Mouse (Mus musculus) forebrain, embryonic 13.5 days (tissue): ENCODE results near the gene Ddo. TPM values are rescaled to one million over a fixed set of nuclear protein-coding genes. Genes with fewer than 3 reads are reported as not detected.
A peak's percentile ranks its signal among the peaks of the same experiment; 100 is the strongest.

Experiments used
- ATAC-seq: fragments of 200-750 bp; cut with Nextera tagmentation; 2 replicates; pipeline ENCODE4 v1.8.0; 2017
- H3K27ac ChIP-seq: fragments of 300-500 bp; sonication (generic); 2 replicates; pipeline ENCODE4 v1.5.1; 2015; ENCODE audit warnings: inconsistent platforms, mild to moderate bottlenecking, moderate library complexity
- H3K27me3 ChIP-seq: fragments of 300-500 bp; sonication (generic); 2 replicates; pipeline ENCODE4 v1.6.1; 2015; ENCODE audit warnings: mild to moderate bottlenecking, inconsistent platforms
- H3K36me3 ChIP-seq: fragments of 300-500 bp; sonication (generic); 2 replicates; pipeline ENCODE4 v1.6.1; 2015; ENCODE audit warnings: mild to moderate bottlenecking, inconsistent platforms; ENCODE audit not compliant: poor library complexity, severe bottlenecking
- H3K4me1 ChIP-seq: fragments of 300-500 bp; sonication (generic); 2 replicates; pipeline ENCODE4 v1.6.1; 2015; ENCODE audit warnings: inconsistent platforms
- H3K4me2 ChIP-seq: fragments of 300-500 bp; sonication (generic); 2 replicates; pipeline ENCODE4 v1.6.1; 2015; ENCODE audit warnings: inconsistent platforms, mild to moderate bottlenecking, moderate library complexity
- H3K4me3 ChIP-seq: fragments of 300-500 bp; sonication (generic); 2 replicates; pipeline ENCODE4 v1.5.1; 2015; ENCODE audit warnings: mild to moderate bottlenecking, inconsistent platforms
- H3K9ac ChIP-seq: fragments of 300-500 bp; sonication (generic); 2 replicates; pipeline ENCODE4 v1.6.1; 2015; ENCODE audit warnings: mild to moderate bottlenecking, inconsistent platforms
- H3K9me3 ChIP-seq: fragments of 300-500 bp; sonication (generic); replicated peaks from 2 replicates; pipeline ENCODE4 v1.6.1; 2016; ENCODE audit warnings: inconsistent platforms
- WGBS: fragments of 180-500 bp; shearing (Covaris S2); methylation state at CpG from one replicate; pipeline ENCODE4 v1.1.7; 2015; 5-methylcytosine and 5-hydroxymethylcytosine counted together
- polyA plus RNA-seq: library from polyadenylated mRNA; unstranded; fragments of >200 nt; fragmentation: Nextera tagmentation; extraction: Ambion mirVana; gene quantifications from 2 replicates; pipeline ENCODE4 v1.2.1, GENCODE M21; 2015

Ddo gene
- polyA plus RNA-seq, 1 experiment from 2014 or later: 0.25 TPM

GRCm38 (mm10) chr10:40638276-40638675 is 8.5 kb downstream of the Ddo start:
- H3K9ac ChIP-seq: no peak overlapping the region; the same call in 1 of the 2 replicates
- H3K27ac ChIP-seq: no peak overlapping the region
- H3K4me1 ChIP-seq: peaks cover 14% of the 10 kb centered on the region
- H3K9me3 ChIP-seq: no peaks in the 10 kb centered on the region
- H3K36me3 ChIP-seq: no peaks in the 10 kb centered on the region
- 25% methylated on average over 7 of the region's 7 CpGs for WGBS
- ATAC-seq: peak; percentile 65; the same call in 1 of the 2 replicates
- H3K27me3 ChIP-seq: no peaks in the 10 kb centered on the region
- H3K4me3 ChIP-seq: no peak overlapping the region
- H3K4me2 ChIP-seq: no peak overlapping the region

DNA sequence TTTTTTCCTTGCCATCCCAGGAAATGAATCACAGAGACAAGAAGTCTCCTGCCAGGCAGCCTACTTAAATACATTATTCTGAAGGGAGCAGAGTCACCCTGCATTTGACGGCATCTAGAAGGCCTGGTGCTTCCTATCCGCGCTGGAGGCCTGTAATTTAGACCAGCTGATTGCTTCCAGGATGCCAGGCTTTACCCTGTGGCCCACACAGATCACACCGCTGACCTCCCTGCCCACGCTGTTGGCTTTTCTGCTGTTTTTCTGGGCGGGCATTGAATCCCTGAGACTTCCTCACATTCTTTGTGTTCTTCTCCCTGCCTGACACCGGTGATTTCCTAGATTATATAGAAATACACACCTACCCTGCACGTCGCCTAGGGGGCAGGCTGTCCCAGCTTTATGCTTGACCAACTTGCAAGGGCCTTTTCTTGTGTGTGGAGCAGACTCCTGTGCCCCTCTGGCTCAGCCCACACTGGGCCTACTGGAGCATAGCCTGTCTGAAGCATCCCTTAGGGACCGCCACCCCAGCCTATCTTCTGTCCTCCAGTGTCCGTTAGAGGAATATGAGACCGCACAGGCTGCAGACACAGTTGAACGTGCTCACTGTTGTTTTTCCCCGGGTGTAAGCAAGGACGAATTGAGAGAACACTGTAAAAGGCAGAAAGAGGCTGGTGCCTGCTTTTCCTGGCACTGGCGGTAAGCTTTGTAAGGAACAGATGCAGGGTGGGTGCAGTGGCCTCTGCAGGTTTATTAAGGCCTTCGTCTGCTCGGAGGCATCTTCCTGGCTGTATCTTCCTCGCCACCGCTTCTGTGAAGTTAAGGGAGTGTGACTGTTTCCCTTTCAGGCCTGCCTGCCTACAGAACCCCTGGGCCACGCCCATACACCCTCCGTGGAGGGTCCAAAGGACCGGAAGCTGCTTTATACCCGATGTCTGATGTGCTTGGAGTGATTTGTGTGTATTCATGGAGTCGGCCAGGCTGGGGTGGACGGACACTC is 9.3 kb downstream of the Ddo start:
- H3K36me3 ChIP-seq: no peaks in the 10 kb centered on the region
- no peaks in the 10 kb centered on the region for H3K9me3 ChIP-seq
- 58% methylated on average over 26 of the region's 26 CpGs for WGBS
- H3K4me1 ChIP-seq: peaks cover 14% of the 10 kb centered on the region
- no peak overlapping the region for H3K27ac ChIP-seq
- H3K27me3 ChIP-seq: no peaks in the 10 kb centered on the region
- H3K9ac ChIP-seq: no peak overlapping the region
- no peak overlapping the region for H3K4me2 ChIP-seq
- ATAC-seq: 0 out of 2 replicates have a peak, but pooled peaks have one; percentile 8
- no peak overlapping the region for H3K4me3 ChIP-seq

DNA sequence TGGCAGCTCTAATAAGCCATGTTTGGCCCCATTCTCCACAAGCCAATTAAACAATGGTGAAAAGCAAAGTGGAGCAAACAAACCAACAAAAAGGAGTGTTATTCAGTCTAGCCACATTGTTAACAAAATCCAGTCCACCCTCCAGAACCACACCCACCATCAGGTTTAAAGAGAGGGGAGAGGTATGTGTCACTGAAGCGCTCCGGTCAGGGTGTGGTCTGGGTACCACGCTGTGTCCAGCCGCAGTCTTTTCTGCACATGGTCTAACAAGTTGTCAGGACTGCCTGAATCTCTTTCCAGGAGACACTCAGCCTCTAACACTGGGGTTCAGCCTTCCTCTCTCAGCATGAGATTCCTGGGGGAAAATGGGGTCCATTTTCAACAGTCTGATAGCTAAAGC is 10.6 kb downstream of the Ddo start:
- no peak overlapping the region for H3K27ac ChIP-seq
- H3K9ac ChIP-seq: no peak overlapping the region
- ATAC-seq: no peak
- no peak overlapping the region for H3K4me2 ChIP-seq
- WGBS: 90% methylated on average over 4 of the region's 4 CpGs
- no peaks in the 10 kb centered on the region for H3K9me3 ChIP-seq
- H3K4me3 ChIP-seq: no peak overlapping the region
- no peaks in the 10 kb centered on the region for H3K36me3 ChIP-seq
- peaks cover 14% of the 10 kb centered on the region for H3K4me1 ChIP-seq
- H3K27me3 ChIP-seq: no peaks in the 10 kb centered on the region

DNA sequence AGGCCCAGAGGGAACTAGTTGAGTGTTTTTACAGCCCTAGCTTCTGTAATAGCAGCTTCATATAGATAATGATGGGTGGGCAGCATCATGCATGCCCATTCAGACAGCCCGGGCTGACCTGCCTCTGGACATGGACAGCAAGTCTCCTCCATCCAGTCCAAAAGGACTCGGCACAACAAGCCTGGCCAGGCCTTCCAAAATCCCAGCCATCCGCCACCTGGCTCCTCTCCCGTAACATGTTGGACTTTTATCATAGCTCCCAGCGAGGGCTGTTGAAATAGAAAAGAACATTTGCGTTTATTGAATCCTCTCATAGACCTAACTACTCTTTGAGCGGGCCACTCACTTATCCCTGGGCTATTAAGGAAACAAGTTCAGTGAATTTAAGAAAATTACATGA is 12.1 kb downstream of the Ddo start:
- no peak for ATAC-seq

DNA sequence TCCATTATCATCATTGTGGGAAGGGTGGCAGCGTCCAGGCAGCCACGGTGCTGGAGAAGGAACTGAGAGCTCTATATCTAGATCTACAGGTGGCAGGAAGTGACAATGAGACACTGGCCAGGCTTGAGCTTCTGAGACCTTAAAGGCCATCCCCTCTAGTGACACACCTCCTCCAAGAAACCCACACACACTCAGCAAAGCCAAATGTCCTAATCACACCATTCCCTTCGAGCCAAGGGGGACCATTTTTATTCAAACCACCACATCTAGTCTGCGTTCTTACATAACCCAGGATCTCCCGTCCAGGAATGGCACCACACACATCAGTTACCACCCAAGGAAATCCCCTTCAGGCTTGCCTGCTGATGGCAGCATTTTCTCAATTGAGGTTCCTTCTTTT is 13.3 kb downstream of the Ddo start:
- 86% methylated on average over 5 of the region's 5 CpGs for WGBS

More for the DNA sequence above, 12.1 kb downstream of the Ddo start:
- 0 out of 2 replicates have a peak, but pooled peaks cover 4% of the 10 kb centered on the region for H3K9me3 ChIP-seq
- no peak overlapping the region for H3K9ac ChIP-seq
- no peak overlapping the region for H3K4me3 ChIP-seq
- 90% methylated on average over 7 of the region's 7 CpGs for WGBS
- no peak overlapping the region for H3K27ac ChIP-seq
- H3K4me2 ChIP-seq: no peak overlapping the region
- H3K27me3 ChIP-seq: no peaks in the 10 kb centered on the region
- peaks cover 14% of the 10 kb centered on the region for H3K4me1 ChIP-seq
- H3K36me3 ChIP-seq: no peaks in the 10 kb centered on the region

DNA sequence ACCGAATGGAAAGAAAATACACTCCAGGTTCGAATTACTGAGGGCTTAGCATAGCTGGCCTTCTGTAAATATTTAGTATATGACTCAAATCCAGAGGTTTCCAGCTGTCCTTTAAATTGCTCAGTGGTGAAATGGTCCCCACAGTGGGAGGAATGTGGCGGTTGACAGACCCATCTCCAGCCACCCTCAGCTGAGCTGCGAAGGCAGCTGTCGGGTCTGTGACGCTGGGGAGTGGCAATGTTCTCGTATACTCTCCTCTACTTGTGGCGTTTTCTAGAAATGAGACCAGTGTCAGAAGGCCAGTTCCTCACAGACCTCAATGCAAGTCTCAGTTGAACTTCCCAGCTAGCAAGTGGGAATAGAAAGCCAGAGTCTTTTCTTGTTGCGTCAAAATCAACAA is 14.6 kb downstream of the Ddo start:
- no peak for ATAC-seq
- Histone ChIP-seq H3K9ac (no peak overlapping the region), H3K4me2 (no peak overlapping the region), H3K36me3 (no peaks in the 10 kb centered on the region), H3K4me3 (no peak overlapping the region), H3K9me3 (0 out of 2 replicates have a peak, but pooled peaks cover 4% of the 10 kb centered on the region), H3K27ac (no peak overlapping the region), H3K27me3 (no peaks in the 10 kb centered on the region), H3K4me1 (peaks cover 2% of the 10 kb centered on the region; the same call in 1 of the 2 replicates)
- WGBS: 80% methylated on average over 9 of the region's 9 CpGs

More for the DNA sequence above, 13.3 kb downstream of the Ddo start:
- no peak for ATAC-seq
- H3K36me3 ChIP-seq: no peaks in the 10 kb centered on the region
- peaks cover 12% of the 10 kb centered on the region for H3K4me1 ChIP-seq
- H3K27ac ChIP-seq: no peak overlapping the region
- H3K4me2 ChIP-seq: no peak overlapping the region
- no peaks in the 10 kb centered on the region for H3K27me3 ChIP-seq
- 0 out of 2 replicates have a peak, but pooled peaks cover 4% of the 10 kb centered on the region for H3K9me3 ChIP-seq
- H3K4me3 ChIP-seq: no peak overlapping the region
- no peak overlapping the region for H3K9ac ChIP-seq

DNA sequence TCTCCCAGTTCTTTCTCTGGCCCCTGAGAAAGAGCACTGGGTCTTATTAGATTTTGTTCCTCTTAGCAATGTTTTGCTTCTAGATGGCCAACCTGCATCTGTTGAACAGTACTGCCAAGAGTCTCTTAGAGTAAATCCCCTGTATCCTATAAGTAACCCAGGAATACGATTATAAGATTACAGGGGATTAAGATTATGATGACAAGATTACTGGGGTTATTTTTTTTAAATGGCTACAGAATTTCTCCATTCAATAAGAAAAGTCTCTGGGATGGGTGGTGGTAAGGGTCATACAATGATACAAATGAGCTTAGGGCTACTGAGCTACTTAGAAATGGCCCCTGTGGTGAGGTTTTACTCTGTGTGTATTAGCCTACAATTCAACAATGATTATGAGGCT is 15.5 kb downstream of the Ddo start:
- no peaks in the 10 kb centered on the region for H3K4me1 ChIP-seq
- 0 out of 2 replicates have a peak, but pooled peaks cover 4% of the 10 kb centered on the region for H3K9me3 ChIP-seq
- no peaks in the 10 kb centered on the region for H3K36me3 ChIP-seq
- no peaks in the 10 kb centered on the region for H3K27me3 ChIP-seq
- no peak overlapping the region for H3K4me3 ChIP-seq
- H3K27ac ChIP-seq: no peak overlapping the region
- 67% methylated on average over 1 of the region's 1 CpGs for whole genome bisulfite sequencing
- no peak for ATAC-seq
- no peak overlapping the region for H3K9ac ChIP-seq
- no peak overlapping the region for H3K4me2 ChIP-seq

DNA sequence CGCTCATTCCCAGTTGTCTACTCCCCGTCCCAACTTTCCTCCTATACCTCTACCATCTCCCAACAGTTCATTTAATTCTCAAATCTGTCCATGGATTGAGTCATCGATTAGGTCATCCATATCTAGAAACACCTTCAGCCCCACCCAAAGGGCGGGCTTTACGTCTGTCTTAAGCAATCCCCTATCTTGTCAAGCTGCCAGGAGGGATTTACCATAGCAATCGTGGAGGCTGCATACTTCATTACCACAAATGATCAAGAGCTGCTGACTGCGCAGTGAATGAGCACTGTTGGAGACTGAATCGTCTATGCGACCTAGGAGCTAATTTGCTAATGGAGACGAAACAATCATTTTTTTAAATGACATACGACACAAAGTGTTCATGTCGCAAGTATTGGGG is 19.0 kb downstream of the Ddo start:
- 82% methylated on average over 12 of the region's 12 CpGs for WGBS
- Histone ChIP-seq H3K36me3 (no peaks in the 10 kb centered on the region), H3K9me3 (0 out of 2 replicates have a peak, but pooled peaks cover 4% of the 10 kb centered on the region), H3K4me3 (no peak overlapping the region), H3K4me1 (peaks cover 17% of the 10 kb centered on the region), H3K27me3 (no peaks in the 10 kb centered on the region), H3K9ac (no peak overlapping the region), H3K4me2 (no peak overlapping the region), H3K27ac (no peak overlapping the region)
- ATAC-seq: no peak

GRCm38 (mm10) chr10:40649634-40650033 is 19.8 kb downstream of the Ddo start:
- 0 out of 2 replicates have a peak, but pooled peaks cover 4% of the 10 kb centered on the region for H3K9me3 ChIP-seq
- no peak overlapping the region for H3K4me2 ChIP-seq
- ATAC-seq: no peak
- 36% methylated on average over 4 of the region's 4 CpGs for WGBS
- H3K27ac ChIP-seq: no peak overlapping the region
- no peaks in the 10 kb centered on the region for H3K27me3 ChIP-seq
- no peaks in the 10 kb centered on the region for H3K36me3 ChIP-seq
- H3K4me1 ChIP-seq: peaks cover 21% of the 10 kb centered on the region
- no peak overlapping the region for H3K4me3 ChIP-seq
- H3K9ac ChIP-seq: no peak overlapping the region

DNA sequence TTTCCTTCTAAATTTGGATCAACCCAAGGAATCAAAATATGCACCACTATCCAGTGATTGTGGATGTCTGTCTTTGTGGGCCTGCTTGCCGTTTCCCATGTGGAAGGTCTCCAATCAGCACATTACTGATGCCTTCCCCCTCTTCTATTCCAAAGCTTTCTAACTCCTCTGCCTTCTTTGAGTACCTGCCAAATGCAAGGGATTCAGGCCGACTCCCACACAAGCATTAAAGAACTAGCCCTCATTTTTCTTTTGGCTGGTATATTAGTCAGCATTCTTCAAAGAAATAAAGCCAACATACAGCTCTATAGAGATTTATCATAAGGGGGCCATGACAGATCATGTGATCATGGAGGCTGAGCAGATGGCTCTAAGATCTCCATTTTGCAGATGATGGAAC is 21.9 kb downstream of the Ddo start:
- Histone ChIP-seq H3K9me3 (no peaks in the 10 kb centered on the region), H3K27me3 (no peaks in the 10 kb centered on the region), H3K4me2 (no peak overlapping the region), H3K4me1 (peaks cover 21% of the 10 kb centered on the region), H3K36me3 (no peaks in the 10 kb centered on the region), H3K9ac (no peak overlapping the region), H3K27ac (no peak overlapping the region), H3K4me3 (no peak overlapping the region)
- no peak for ATAC-seq
- WGBS: 64% methylated on average over 2 of the region's 2 CpGs

DNA sequence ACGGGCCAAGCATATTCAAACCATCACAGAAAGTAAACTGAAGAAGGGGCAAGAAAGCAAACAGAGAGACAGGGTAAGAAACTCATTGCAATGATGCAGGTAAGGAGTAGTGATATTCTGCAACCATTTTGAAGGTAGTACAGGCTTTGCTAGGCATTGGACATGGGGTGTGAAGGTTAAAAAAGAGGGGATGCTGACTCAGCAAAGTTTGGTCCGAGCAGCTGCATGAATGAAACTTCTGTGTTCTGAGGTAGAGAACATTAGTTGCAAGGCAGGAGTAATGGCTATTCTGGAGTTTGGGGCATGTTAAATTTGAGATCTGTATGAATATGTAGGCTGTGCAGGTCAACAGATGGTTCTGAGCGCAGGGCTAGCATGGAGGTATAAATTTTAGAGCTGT is 35.5 kb downstream of the Ddo start:
- no peaks in the 10 kb centered on the region for H3K9me3 ChIP-seq
- no peak overlapping the region for H3K27ac ChIP-seq
- ATAC-seq: no peak
- H3K9ac ChIP-seq: no peak overlapping the region
- WGBS: 91% methylated on average over 3 of the region's 3 CpGs
- no peaks in the 10 kb centered on the region for H3K4me1 ChIP-seq
- H3K36me3 ChIP-seq: no peaks in the 10 kb centered on the region
- no peaks in the 10 kb centered on the region for H3K27me3 ChIP-seq
- no peak overlapping the region for H3K4me3 ChIP-seq
- no peak overlapping the region for H3K4me2 ChIP-seq

DNA sequence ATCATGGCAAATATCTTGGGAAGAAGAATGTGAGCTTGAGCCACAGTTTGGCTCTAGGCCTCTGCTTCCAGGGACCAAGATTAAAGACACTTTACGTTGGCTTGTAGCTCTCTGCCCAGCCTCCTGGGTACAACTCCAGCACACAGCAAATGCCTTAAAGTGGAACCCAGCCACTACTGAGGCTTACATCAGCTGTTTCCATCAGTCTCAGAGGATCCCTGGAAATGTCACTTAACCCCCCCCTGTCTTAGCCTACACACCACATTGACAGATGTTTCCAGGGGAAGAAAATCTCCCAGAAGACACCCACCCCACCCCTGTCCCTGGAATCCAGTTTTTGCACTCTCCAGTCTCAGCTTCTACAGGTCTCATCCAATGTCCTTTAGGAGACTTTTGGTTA is 37.1 kb downstream of the Ddo start:
- no peak for ATAC-seq
- Histone ChIP-seq H3K4me1 (no peaks in the 10 kb centered on the region), H3K27me3 (no peaks in the 10 kb centered on the region), H3K9ac (no peak overlapping the region), H3K9me3 (no peaks in the 10 kb centered on the region), H3K4me2 (no peak overlapping the region), H3K4me3 (no peak overlapping the region), H3K27ac (no peak overlapping the region), H3K36me3 (no peaks in the 10 kb centered on the region)
- WGBS: 92% methylated on average over 1 of the region's 1 CpGs
